8 mouse cellular contexts compared by ENCODE assay signal in the genomic region with DNA sequence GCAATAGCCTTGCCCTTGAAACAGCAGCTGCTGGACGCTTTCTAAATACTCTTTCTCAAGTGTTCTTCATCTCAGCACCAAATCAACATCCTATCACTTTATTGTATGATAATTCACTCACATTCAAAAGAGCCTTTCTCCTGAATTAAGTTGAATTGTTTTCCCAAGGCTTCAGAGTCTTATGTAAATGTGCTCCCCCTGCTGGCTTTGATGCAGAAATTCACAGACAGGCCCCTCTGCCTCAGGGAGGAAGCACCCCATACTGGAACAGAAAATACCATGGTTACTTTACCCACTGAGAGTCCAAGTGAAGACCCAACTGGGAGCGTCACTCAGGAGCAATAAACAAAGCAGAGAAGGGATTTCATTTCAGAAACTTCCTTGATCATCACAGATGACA. TPM values are rescaled to one million over a fixed set of nuclear protein-coding genes. Genes with fewer than 3 reads are reported as not detected.
DNase-seq lines count a peak whose midpoint lies in the region; ATAC-seq lines count a peak whose summit lies in the region.

No protein-coding gene starts in this region.

- H3K27ac ChIP-seq in kidney, embryonic 16.5 days (ENCODE audit: low read length), result no peak overlapping the region

- no peak for ATAC-seq in kidney, embryonic 16.5 days (ENCODE audit: low FRiP score, low TSS enrichment)

- WGBS in kidney, embryonic 16.5 days, result 58% methylated on average over 2 of the region's 2 CpGs

- no peak overlapping the region for H3K9ac ChIP-seq in kidney, embryonic 16.5 days (replicated peaks; ENCODE audit: low read length)

- intact Hi-C loops in left cerebral cortex, postnatal 14 days (cut with DNase I), result loop anchor here (2.0 kb wide), 1 partner anchor 34 kb away; no protein-coding TSS in a partner anchor

- no peaks in the 10 kb centered on the region for H3K27me3 ChIP-seq in kidney, embryonic 16.5 days (ENCODE audit: insufficient read depth, low read length)

- H3K36me3 ChIP-seq in kidney, embryonic 16.5 days (ENCODE audit: insufficient read depth, low read length), result peaks cover 30% of the 10 kb centered on the region

- H3K4me2 ChIP-seq in kidney, embryonic 16.5 days (replicated peaks; ENCODE audit: low read depth, low read length), result no peak overlapping the region

- peak; percentile 14 for DNase-seq in kidney, adult 18-20 months
- DNase-seq in 3T3-L1 (ENCODE audit: low read depth, low spot score), result peak; percentile 71
- peak; percentile 44 for DNase-seq in CD4-positive helper T cell, adult 2 months (ENCODE audit: low read depth, low spot score)
- peak; percentile 47 to 51 for DNase-seq in cerebellum, adult 18-20 months
- DNase-seq in left cerebral cortex, postnatal 14 days (ENCODE audit: low spot score in 2 of 2), result peak; percentile 44 to 50
- DNase-seq in right cerebral cortex, postnatal 14 days, result peak; percentile 21
- DNase-seq in ovary, postnatal 36 days (ENCODE audit: low spot score), result no peak

- no peaks in the 10 kb centered on the region for H3K9me3 ChIP-seq in kidney, embryonic 16.5 days (ENCODE audit: low read length)

- no peak overlapping the region for H3K4me3 ChIP-seq in kidney, embryonic 16.5 days (ENCODE audit: low read length)

- H3K4me1 ChIP-seq in kidney, embryonic 16.5 days (ENCODE audit: insufficient read depth, low read length), result no peaks in the 10 kb centered on the region

RNA-seq across cellular contexts. Expression of a gene that starts 43.6 kb away (rescaled TPM):
- polyA plus RNA-seq in kidney, embryonic 16.5 days (2015; fragmentation: Nextera tagmentation; extraction: Ambion mirVana), result 29.8 and 35.7 TPM in 2 replicates
- 10 to 100 TPM; 36.5 to 41.2 TPM for total RNA-seq in left cerebral cortex, postnatal 14 days (2021)

RNA-seq across cellular contexts. Expression of a gene that starts 43.8 kb away (rescaled TPM):
- 34.9 and 35.8 TPM in 2 replicates for polyA plus RNA-seq in kidney, embryonic 16.5 days (2015; fragmentation: Nextera tagmentation; extraction: Ambion mirVana)
- under 1 TPM; 0.42 to 0.77 TPM for total RNA-seq in left cerebral cortex, postnatal 14 days (2021)

RNA-seq across cellular contexts. Expression of a gene that starts 51.5 kb away (rescaled TPM):
- 3.1 and 4.4 TPM in 2 replicates for polyA plus RNA-seq in kidney, embryonic 16.5 days (2015; fragmentation: Nextera tagmentation; extraction: Ambion mirVana)
- total RNA-seq in left cerebral cortex, postnatal 14 days (2021), result 1 to 10 TPM; 2.9 to 4.0 TPM
